Mouse (Mus musculus): ENCODE data around the gene 2810408A11Rik. TPM values are rescaled to one million over a fixed set of nuclear protein-coding genes. Genes with fewer than 3 reads are reported as not detected.

2810408A11Rik gene
- total and polyA plus RNA-seq, 3 experiments: 0.81 to 1.3 TPM; not detected in 1

- Histone ChIP-seq H3K4me1 (ENCODE audit: control insufficient read depth in 1 of 2, insufficient read depth in 2 of 2, low read length in 2 of 2) (peaks cover 14 to 55% of the 10 kb centered on the region in 2 experiments), H3K27ac (ENCODE audit: control insufficient read depth, low read depth, low read length) (no peak overlapping the region), H3K79me2 (ENCODE audit: control insufficient read depth, insufficient read depth, low read length, poor library complexity) (no peaks in the 10 kb centered on the region), H3K27me3 (ENCODE audit: control insufficient read depth in 1 of 2, insufficient read depth in 2 of 2, low read length in 2 of 2) (no peaks in the 10 kb centered on the region), H3K9me3 (replicated peaks; ENCODE audit: insufficient read depth, low read length) (no peaks in the 10 kb centered on the region), H3K4me3 (ENCODE audit: control insufficient read depth in 1 of 2, insufficient read depth in 1 of 2, low read depth in 2 of 2, low read length in 2 of 2) (no peak overlapping the region), H3K9ac (ENCODE audit: control insufficient read depth, low read depth, low read length, poor library complexity, severe bottlenecking) (no peak overlapping the region), H3K36me3 (ENCODE audit: control insufficient read depth in 1 of 2, insufficient read depth in 2 of 2, low read length in 2 of 2) (peaks cover 0 to 35% of the 10 kb centered on the region in 2 experiments; a peak in 2 of 4 replicates)
- TF ChIP-seq RAD21 (IDR thresholded peaks at IDR 0.05; ENCODE audit: low read depth, low read length) (no peak), ZMIZ1 (IDR thresholded peaks at IDR 0.05; ENCODE audit: low read depth, low read length) (no peak), GABPA (IDR thresholded peaks at IDR 0.05; ENCODE audit: low read depth, low read length) (no peak), MXI1 (IDR thresholded peaks at IDR 0.05; ENCODE audit: low read depth, low read length) (no peak), POLR2AphosphoS2 (IDR thresholded peaks at IDR 0.05; ENCODE audit: low read length) (no peak), MYB (IDR thresholded peaks at IDR 0.05; ENCODE audit: low read depth, low read length) (no peak), HCFC1 (IDR thresholded peaks at IDR 0.05; ENCODE audit: low read depth, low read length) (no peak), NELFE (IDR thresholded peaks at IDR 0.05; ENCODE audit: low read depth, low read length) (no peak), GATA1 (IDR thresholded peaks at IDR 0.05; ENCODE audit: low read depth, low read length) (no peak), ZNF384 (IDR thresholded peaks at IDR 0.05; ENCODE audit: low read depth, low read length) (no peak), TCF12 (IDR thresholded peaks at IDR 0.05; ENCODE audit: low read depth, low read length) (no peak), MAZ (IDR thresholded peaks at IDR 0.05; ENCODE audit: low read depth, low read length) (no peak)
- no peak for DNase-seq (ENCODE audit: low read depth, low spot score)
These were observed 18.8 kb downstream of the 2810408A11Rik start for GRCm38 (mm10) chr11:69881787-69882670.

DNA sequence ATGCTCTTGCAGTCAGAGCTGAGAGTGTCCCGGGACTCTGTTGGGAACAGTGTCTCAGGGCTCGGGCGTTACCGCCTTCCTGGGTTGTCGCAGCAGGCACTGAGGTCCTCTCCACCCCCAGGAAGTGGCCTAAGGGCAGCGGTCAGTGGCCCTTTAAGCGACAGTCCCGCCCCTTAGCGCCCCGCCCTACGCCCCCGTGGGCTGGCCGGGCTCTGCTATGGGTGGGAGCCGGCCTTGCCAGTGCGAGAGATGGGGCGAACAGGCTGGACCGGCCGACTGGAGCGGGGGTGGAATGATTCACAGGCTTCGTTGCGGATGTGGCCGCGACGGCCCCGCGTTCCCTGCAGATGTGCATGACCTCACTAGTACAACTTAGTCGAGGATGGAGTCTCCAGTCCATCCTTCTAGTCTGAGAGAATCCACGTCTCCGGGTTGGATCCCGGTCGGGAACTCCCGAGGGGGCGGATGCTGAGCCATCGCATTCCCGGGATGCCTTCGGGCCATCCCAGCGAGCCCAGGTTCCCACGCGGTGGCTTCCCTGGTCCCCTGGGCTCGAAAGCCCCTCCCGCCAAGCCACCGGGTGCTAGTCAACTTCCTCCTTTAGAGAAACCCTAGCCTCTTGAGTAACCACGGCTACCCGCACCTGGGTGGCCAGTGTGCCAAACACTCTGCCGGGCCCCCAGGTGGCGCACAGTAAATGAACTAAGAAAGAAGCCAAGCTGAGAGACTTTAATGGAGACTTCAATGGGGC lies 19.8 kb downstream of the 2810408A11Rik start, which contains the start of gene Kctd11:
TSS of gene Kctd11 (minus strand) at position 554 of the 751 bp plus-strand sequence.
- no peaks in the 10 kb centered on the region for H3K79me2 ChIP-seq (ENCODE audit: control insufficient read depth, insufficient read depth, low read length, poor library complexity)
- peaks cover 14 to 61% of the 10 kb centered on the region in 2 experiments for H3K4me1 ChIP-seq (ENCODE audit: control insufficient read depth in 1 of 2, insufficient read depth in 2 of 2, low read length in 2 of 2)
- peak within 1 kb of the TSS in 1 of 2 experiments; percentile 30; a peak in 2 of 4 replicates for H3K4me3 ChIP-seq (ENCODE audit: control insufficient read depth in 1 of 2, insufficient read depth in 1 of 2, low read depth in 2 of 2, low read length in 2 of 2)
- no peak within 1 kb of the TSS for H3K27ac ChIP-seq (ENCODE audit: control insufficient read depth, low read depth, low read length)
- H3K27me3 ChIP-seq (ENCODE audit: control insufficient read depth in 1 of 2, insufficient read depth in 2 of 2, low read length in 2 of 2): no peaks in the 10 kb centered on the region
- no peaks in the 10 kb centered on the region for H3K9me3 ChIP-seq (replicated peaks; ENCODE audit: insufficient read depth, low read length)
- no peak for TF ChIP-seq POLR2AphosphoS5 (IDR thresholded peaks at IDR 0.05; ENCODE audit: borderline replicate concordance, low read depth, low read length)
- 0 out of 2 replicates have a peak, but pooled peaks have one; percentile 18 for TF ChIP-seq SIN3A (IDR thresholded peaks at IDR 0.05; ENCODE audit: low read length)
- TF ChIP-seq SMC3 (IDR thresholded peaks at IDR 0.05; ENCODE audit: low read depth, low read length): 0 out of 2 replicates have a peak, but pooled peaks have one; percentile 20
- TF ChIP-seq NELFE (IDR thresholded peaks at IDR 0.05; ENCODE audit: low read depth, low read length): no peak
- TF ChIP-seq CTCF (IDR thresholded peaks at IDR 0.05 in 2 of 3, conservative IDR thresholded peaks at IDR 0.05 in 1 of 3; ENCODE audit: control insufficient read depth in 1 of 3, insufficient read depth in 1 of 3, low read depth in 2 of 3, low read length in 3 of 3, poor library complexity in 1 of 3, severe bottlenecking in 1 of 3): peak in 2 of 3 experiments; percentile 13 to 22; a peak in 2 of 6 replicates
- TF ChIP-seq MAZ (IDR thresholded peaks at IDR 0.05; ENCODE audit: low read depth, low read length): peak; percentile 24; the same call in 1 of the 2 replicates
- no peak for TF ChIP-seq TCF12 (IDR thresholded peaks at IDR 0.05; ENCODE audit: low read depth, low read length)
- TF ChIP-seq RCOR1 (IDR thresholded peaks at IDR 0.05; ENCODE audit: low read depth, low read length): no peak
- TF ChIP-seq ZMIZ1 (IDR thresholded peaks at IDR 0.05; ENCODE audit: low read depth, low read length): no peak
- TF ChIP-seq UBTF (IDR thresholded peaks at IDR 0.05; ENCODE audit: borderline replicate concordance, insufficient read depth, low read depth, low read length): no peak
- no peak for TF ChIP-seq KAT2A (conservative IDR thresholded peaks at IDR 0.05; ENCODE audit: low read depth, low read length)
- TF ChIP-seq CHD2 (IDR thresholded peaks at IDR 0.05; ENCODE audit: low read length): no peak
- no peak for TF ChIP-seq E2F4 (IDR thresholded peaks at IDR 0.05; ENCODE audit: borderline replicate concordance, low read depth, low read length)
- TF ChIP-seq POLR2A (IDR thresholded peaks at IDR 0.05; ENCODE audit: control insufficient read depth in 1 of 2, insufficient read depth in 1 of 2, low read depth in 1 of 2, low read length in 2 of 2, poor library complexity in 1 of 2): no peak; a peak in 1 of 4 replicates
- TF ChIP-seq GABPA (IDR thresholded peaks at IDR 0.05; ENCODE audit: low read depth, low read length): no peak
- TF ChIP-seq TBP (IDR thresholded peaks at IDR 0.05; ENCODE audit: low read depth, low read length): no peak
- TF ChIP-seq POLR2AphosphoS2 (IDR thresholded peaks at IDR 0.05; ENCODE audit: low read length): no peak
- TF ChIP-seq MAX (IDR thresholded peaks at IDR 0.05; ENCODE audit: low read length): 0 out of 2 replicates have a peak, but pooled peaks have one; percentile 21
- TF ChIP-seq MXI1 (IDR thresholded peaks at IDR 0.05; ENCODE audit: low read depth, low read length): no peak
- peak; percentile 51 for DNase-seq (ENCODE audit: low read depth, low spot score)
- 0 out of 2 replicates have a peak within 1 kb of the TSS, but pooled peaks have one; percentile 10 for H3K9ac ChIP-seq (ENCODE audit: control insufficient read depth, low read depth, low read length, poor library complexity, severe bottlenecking)
- peaks cover 0 to 37% of the 10 kb centered on the region in 2 experiments; a peak in 2 of 4 replicates for H3K36me3 ChIP-seq (ENCODE audit: control insufficient read depth in 1 of 2, insufficient read depth in 2 of 2, low read length in 2 of 2)
